Mouse (Mus musculus) spleen, postnatal 10 days (tissue): ENCODE results near the gene Pdzk1.

Experiments used
- DNase-seq, 2 experiments: peaks; one replicate each; pipeline ENCODE4 v3.0.0; 2021 to 2022; ENCODE audit warnings: low spot score in 2 of 2

Pdzk1 gene

GRCm38 (mm10) chr3:96836414-96836813 is 7.3 kb downstream of the Pdzk1 start:
- DNase-seq: no peak

GRCm38 (mm10) chr3:96838996-96839645 is 10.0 kb downstream of the Pdzk1 start:
- DNase-seq: no peak

GRCm38 (mm10) chr3:96845191-96845590 is 16.1 kb downstream of the Pdzk1 start:
- DNase-seq: peak in 1 of 2 experiments; percentile 7

- peak in 1 of 2 experiments; percentile 10 for DNase-seq
Measured at GRCm38 (mm10) chr3:96845806-96846205, 16.7 kb downstream of the Pdzk1 start.

GRCm38 (mm10) chr3:96846985-96847384 is 17.9 kb downstream of the Pdzk1 start:
- DNase-seq: peak in 1 of 2 experiments; percentile 10

GRCm38 (mm10) chr3:96847661-96848060 is 18.6 kb downstream of the Pdzk1 start:
- peak in 1 of 2 experiments; percentile 15 for DNase-seq

GRCm38 (mm10) chr3:96848470-96848869 is 19.4 kb downstream of the Pdzk1 start:
- DNase-seq: peak in 1 of 2 experiments; percentile 5

GRCm38 (mm10) chr3:96849168-96849727 is 20.2 kb downstream of the Pdzk1 start:
- peak in 1 of 2 experiments; percentile 8 for DNase-seq

GRCm38 (mm10) chr3:96852561-96852960 is 23.5 kb downstream of the Pdzk1 start:
- peak in 1 of 2 experiments; percentile 3 for DNase-seq

GRCm38 (mm10) chr3:96854376-96854775 is 25.3 kb downstream of the Pdzk1 start:
- DNase-seq: peak in 1 of 2 experiments; percentile 6

GRCm38 (mm10) chr3:96855833-96856232 is 26.7 kb downstream of the Pdzk1 start:
- peak in 1 of 2 experiments; percentile 4 for DNase-seq

GRCm38 (mm10) chr3:96860498-96860897 is 31.4 kb downstream of the Pdzk1 start:
- DNase-seq: peak in 1 of 2 experiments; percentile 7

- no peak for DNase-seq
Measured at GRCm38 (mm10) chr3:96867863-96868262, 38.8 kb downstream of the Pdzk1 start.

GRCm38 (mm10) chr3:96868566-96868965 is 39.5 kb downstream of the Pdzk1 start:
- DNase-seq: no peak

GRCm38 (mm10) chr3:96869091-96869490 is 40.0 kb downstream of the Pdzk1 start:
- no peak for DNase-seq

- no peak for DNase-seq
Measured at GRCm38 (mm10) chr3:96870270-96870669, 41.2 kb downstream of the Pdzk1 start.

- no peak for DNase-seq
Measured at GRCm38 (mm10) chr3:96871070-96871469, 42.0 kb downstream of the Pdzk1 start.

- no peak for DNase-seq
Measured at GRCm38 (mm10) chr3:96872501-96872900, 43.4 kb downstream of the Pdzk1 start.

GRCm38 (mm10) chr3:96874808-96875571 is 45.9 kb downstream of the Pdzk1 start:
- no peak for DNase-seq

GRCm38 (mm10) chr3:96879536-96879935 is 50.5 kb downstream of the Pdzk1 start:
- DNase-seq: no peak

- no peak for DNase-seq
Measured at GRCm38 (mm10) chr3:96880385-96880784, 51.3 kb downstream of the Pdzk1 start.

- DNase-seq: no peak
Measured at GRCm38 (mm10) chr3:96881557-96881956, 52.5 kb downstream of the Pdzk1 start.
